Mouse (Mus musculus) neural tube, embryonic 13.5 days (tissue): ENCODE data around the gene Traf3ip1. TPM values are rescaled to one million over a fixed set of nuclear protein-coding genes. Genes with fewer than 3 reads are reported as not detected.

Experiments used
- ATAC-seq: fragments of 200-750 bp; cut with Nextera tagmentation; 2 replicates; pipeline ENCODE4 v1.8.0; 2017; ENCODE audit warnings: low read depth, mild to moderate bottlenecking, moderate TSS enrichment, moderate library complexity
- H3K27ac ChIP-seq: fragments of 300-500 bp; sonication (generic); replicated peaks from 2 replicates; pipeline ENCODE4 v1.5.1; 2015; ENCODE audit warnings: moderate library complexity, mild to moderate bottlenecking, inconsistent platforms
- H3K27me3 ChIP-seq: fragments of 300-500 bp; sonication (generic); 2 replicates; pipeline ENCODE4 v1.6.1; 2015; ENCODE audit warnings: mild to moderate bottlenecking, inconsistent platforms
- H3K36me3 ChIP-seq: fragments of 300-500 bp; sonication (generic); 2 replicates; pipeline ENCODE4 v1.6.1; 2015; ENCODE audit warnings: mild to moderate bottlenecking, inconsistent platforms
- H3K4me1 ChIP-seq: fragments of 300-500 bp; sonication (generic); replicated peaks from 2 replicates; pipeline ENCODE4 v1.6.1; 2015; ENCODE audit warnings: inconsistent platforms
- H3K4me2 ChIP-seq: fragments of 300-500 bp; sonication (generic); 2 replicates; pipeline ENCODE4 v1.6.1; 2015; ENCODE audit warnings: inconsistent platforms, mild to moderate bottlenecking, moderate library complexity
- H3K4me3 ChIP-seq: fragments of 300-500 bp; sonication (generic); 2 replicates; pipeline ENCODE4 v1.5.1; 2015; ENCODE audit warnings: mild to moderate bottlenecking, inconsistent platforms
- H3K9ac ChIP-seq: fragments of 300-500 bp; sonication (generic); 2 replicates; pipeline ENCODE4 v1.6.1; 2015; ENCODE audit warnings: moderate library complexity, mild to moderate bottlenecking, inconsistent platforms
- H3K9me3 ChIP-seq: fragments of 300-500 bp; sonication (generic); 2 replicates; pipeline ENCODE4 v1.6.1; 2016; ENCODE audit warnings: inconsistent platforms
- WGBS: fragments of 180-500 bp; shearing (Covaris S2); methylation state at CpG from one replicate; pipeline ENCODE4 v1.1.7; 2015; 5-methylcytosine and 5-hydroxymethylcytosine counted together
- polyA plus RNA-seq: library from polyadenylated mRNA; unstranded; fragments of >200 nt; fragmentation: Nextera tagmentation; extraction: Ambion mirVana; gene quantifications from 2 replicates; pipeline ENCODE4 v1.2.1, GENCODE M21; 2015

Gene Traf3ip1
- polyA plus RNA-seq, 1 experiment from 2014 or later = 9.2 TPM

DNA sequence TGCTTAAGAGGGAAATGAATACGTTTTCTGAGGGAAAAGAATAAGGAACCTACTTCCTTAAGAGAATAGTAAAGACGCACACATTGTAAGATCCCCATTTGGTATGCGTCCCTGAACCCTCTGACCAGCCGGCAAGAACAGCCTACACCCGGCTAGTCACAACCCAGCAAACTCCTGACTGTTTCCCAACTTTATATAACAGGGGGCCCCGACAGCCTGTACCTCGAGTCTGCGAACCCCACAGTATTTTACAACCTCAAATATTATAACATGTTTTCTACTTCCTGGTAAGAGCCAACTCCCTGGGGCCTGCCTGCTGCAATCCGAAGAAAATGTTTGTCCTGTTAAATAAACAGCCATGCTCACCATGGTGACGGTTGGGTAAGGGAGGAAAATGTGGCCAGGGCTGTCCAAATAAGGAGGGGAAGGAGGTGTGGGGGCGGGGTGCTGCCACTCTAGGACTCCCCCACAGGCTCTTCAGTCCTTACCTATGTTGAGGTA lies 38.1 kb upstream of the Traf3ip1 start:
- ATAC-seq = no peak
- peak overlapping the region; percentile 81 for H3K4me2 ChIP-seq
- H3K4me3 ChIP-seq = no peak overlapping the region
- no peaks in the 10 kb centered on the region for H3K36me3 ChIP-seq
- peak overlapping the region; percentile 34; the same call in 1 of the 2 replicates for H3K9ac ChIP-seq
- H3K27ac ChIP-seq = peak overlapping the region; percentile 76
- no peaks in the 10 kb centered on the region for H3K27me3 ChIP-seq
- no peaks in the 10 kb centered on the region for H3K9me3 ChIP-seq
- 23% methylated on average over 11 of the region's 11 CpGs for WGBS
- H3K4me1 ChIP-seq = peaks cover 50% of the 10 kb centered on the region

DNA sequence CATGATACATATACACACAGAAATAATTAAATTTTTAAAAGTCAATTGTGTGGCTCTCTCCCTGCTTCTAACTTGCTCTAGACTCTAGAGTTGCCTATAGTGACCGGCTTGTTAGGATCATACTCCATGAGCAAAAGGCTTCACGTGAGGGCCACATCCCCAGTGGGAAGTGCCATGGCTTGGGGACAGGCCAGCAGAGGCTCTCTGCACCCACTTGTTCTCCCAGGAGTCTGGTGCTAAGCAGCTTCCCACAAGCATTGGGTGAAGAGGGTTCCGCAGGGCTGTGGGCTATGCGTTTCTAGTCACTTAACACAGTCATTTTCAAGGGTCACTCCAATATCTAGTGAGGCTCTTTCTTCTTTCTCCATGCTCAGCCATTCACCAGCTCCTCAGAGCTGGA lies 37.3 kb upstream of the Traf3ip1 start:
- H3K4me1 ChIP-seq = peaks cover 50% of the 10 kb centered on the region
- 0 out of 2 replicates have a peak overlapping the region, but pooled peaks have one; percentile 42 for H3K27ac ChIP-seq
- no peaks in the 10 kb centered on the region for H3K36me3 ChIP-seq
- WGBS = 96% methylated on average over 4 of the region's 4 CpGs
- no peaks in the 10 kb centered on the region for H3K27me3 ChIP-seq
- H3K4me3 ChIP-seq = no peak overlapping the region
- H3K4me2 ChIP-seq = peak overlapping the region; percentile 81
- H3K9me3 ChIP-seq = no peaks in the 10 kb centered on the region
- ATAC-seq = no peak
- H3K9ac ChIP-seq = no peak overlapping the region

GRCm38 (mm10) chr1:91457698-91458097 lies 36.7 kb upstream of the Traf3ip1 start:
- no peaks in the 10 kb centered on the region for H3K36me3 ChIP-seq
- no peak overlapping the region for H3K4me3 ChIP-seq
- H3K9ac ChIP-seq = no peak overlapping the region
- no peaks in the 10 kb centered on the region for H3K27me3 ChIP-seq
- H3K4me2 ChIP-seq = peak overlapping the region; percentile 81
- 57% methylated on average over 5 of the region's 5 CpGs for WGBS
- no peaks in the 10 kb centered on the region for H3K9me3 ChIP-seq
- H3K27ac ChIP-seq = no peak overlapping the region
- H3K4me1 ChIP-seq = peaks cover 50% of the 10 kb centered on the region
- ATAC-seq = no peak

- Histone ChIP-seq H3K9me3 (no peaks in the 10 kb centered on the region), H3K27ac (peak overlapping the region; percentile 57), H3K36me3 (no peaks in the 10 kb centered on the region), H3K27me3 (no peaks in the 10 kb centered on the region), H3K4me1 (peaks cover 50% of the 10 kb centered on the region), H3K9ac (peak overlapping the region; percentile 71), H3K4me3 (peak overlapping the region; percentile 67), H3K4me2 (peak overlapping the region; percentile 81)
- WGBS = 20% methylated on average over 8 of the region's 8 CpGs
- ATAC-seq = peak; percentile 7
Measured at GRCm38 (mm10) chr1:91458223-91458861, 36.1 kb upstream of the Traf3ip1 start.

GRCm38 (mm10) chr1:91459059-91459809 lies 35.2 kb upstream of the Traf3ip1 start, which contains the start of gene Per2:
TSS of gene Per2 (minus strand) at chr1:91459324.
- Histone ChIP-seq H3K27me3 (no peaks in the 10 kb centered on the region), H3K4me3 (peak within 1 kb of the TSS; percentile 67), H3K4me2 (peak within 1 kb of the TSS; percentile 81), H3K36me3 (no peaks in the 10 kb centered on the region), H3K9ac (peak within 1 kb of the TSS; percentile 71), H3K4me1 (peaks cover 50% of the 10 kb centered on the region), H3K9me3 (no peaks in the 10 kb centered on the region), H3K27ac (peak within 1 kb of the TSS; percentile 78)
- peak; percentile 97 for ATAC-seq
- WGBS = under 1% methylated on average over 91 of the region's 91 CpGs

- ATAC-seq = no peak
- Histone ChIP-seq H3K27ac (peak overlapping the region; percentile 78), H3K36me3 (no peaks in the 10 kb centered on the region), H3K27me3 (no peaks in the 10 kb centered on the region), H3K4me2 (peak overlapping the region; percentile 81), H3K4me3 (peak overlapping the region; percentile 67), H3K4me1 (peaks cover 52% of the 10 kb centered on the region), H3K9me3 (no peaks in the 10 kb centered on the region), H3K9ac (peak overlapping the region; percentile 71)
- WGBS = 43% methylated on average over 7 of the region's 7 CpGs
Measured at GRCm38 (mm10) chr1:91460069-91460468, 34.4 kb upstream of the Traf3ip1 start.

DNA sequence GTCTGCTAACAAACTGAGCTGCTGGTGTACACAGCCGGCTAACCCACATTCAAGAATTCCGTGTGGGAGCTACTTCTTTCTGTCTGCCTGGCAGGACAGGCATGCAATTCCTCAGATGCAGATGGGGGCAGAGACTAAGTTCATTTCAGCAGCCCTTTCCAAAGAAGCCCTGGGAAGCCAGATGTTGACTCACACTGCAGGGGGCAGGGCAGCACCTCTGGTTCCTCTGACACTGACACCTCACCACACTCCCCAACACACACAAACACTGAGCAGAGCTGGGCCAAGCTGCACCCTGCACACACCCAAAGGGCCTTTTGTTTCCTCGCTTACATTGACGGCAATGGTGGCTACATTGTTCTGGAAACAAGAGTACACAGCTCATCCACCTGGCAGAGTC lies 33.9 kb upstream of the Traf3ip1 start:
- H3K9me3 ChIP-seq = no peaks in the 10 kb centered on the region
- no peak overlapping the region for H3K4me2 ChIP-seq
- no peaks in the 10 kb centered on the region for H3K36me3 ChIP-seq
- WGBS = 54% methylated on average over 4 of the region's 4 CpGs
- no peak for ATAC-seq
- no peak overlapping the region for H3K27ac ChIP-seq
- H3K4me1 ChIP-seq = peaks cover 47% of the 10 kb centered on the region
- no peak overlapping the region for H3K4me3 ChIP-seq
- H3K9ac ChIP-seq = no peak overlapping the region
- no peaks in the 10 kb centered on the region for H3K27me3 ChIP-seq

DNA sequence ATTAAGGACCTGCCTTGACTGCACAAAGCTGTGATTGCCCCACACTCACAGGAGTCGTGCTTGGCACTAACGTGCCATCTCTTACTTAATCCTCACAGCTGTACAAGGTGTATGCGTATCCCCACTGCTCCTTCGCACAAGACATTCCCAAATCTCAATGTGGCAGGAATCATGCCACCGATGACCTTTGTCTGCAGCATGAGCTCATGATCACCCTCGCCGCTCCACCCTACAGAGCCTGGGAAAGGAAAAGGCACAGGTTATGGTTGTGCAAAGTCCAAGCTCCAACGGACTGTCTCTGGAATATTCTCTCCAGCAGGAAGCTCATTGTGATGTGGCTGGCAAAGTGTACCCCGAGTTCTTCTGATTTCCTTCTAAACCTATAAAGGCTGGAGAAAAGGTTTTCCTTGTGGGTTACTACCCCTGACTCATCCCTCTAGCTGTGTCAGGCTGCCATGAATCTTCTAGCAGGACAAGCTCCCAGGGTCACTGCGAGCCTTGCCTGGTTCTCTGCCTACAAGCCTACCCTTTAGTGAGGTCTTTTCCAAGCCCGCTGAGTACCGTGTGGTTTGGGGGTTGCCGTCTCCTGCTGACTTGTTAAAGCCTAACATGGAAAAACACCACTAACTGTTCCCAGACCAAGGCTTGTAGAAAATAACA lies 31.0 kb upstream of the Traf3ip1 start:
- Histone ChIP-seq H3K4me3 (no peak overlapping the region), H3K36me3 (no peaks in the 10 kb centered on the region), H3K9me3 (no peaks in the 10 kb centered on the region), H3K4me2 (no peak overlapping the region), H3K27ac (no peak overlapping the region), H3K27me3 (no peaks in the 10 kb centered on the region), H3K4me1 (peaks cover 18% of the 10 kb centered on the region), H3K9ac (no peak overlapping the region)
- ATAC-seq = no peak
- WGBS = 89% methylated on average over 13 of the region's 13 CpGs

GRCm38 (mm10) chr1:91464436-91464835 lies 30.0 kb upstream of the Traf3ip1 start:
- no peaks in the 10 kb centered on the region for H3K27me3 ChIP-seq
- no peak for ATAC-seq
- no peak overlapping the region for H3K9ac ChIP-seq
- no peak overlapping the region for H3K4me2 ChIP-seq
- 49% methylated on average over 5 of the region's 5 CpGs for WGBS
- H3K4me1 ChIP-seq = peaks cover 15% of the 10 kb centered on the region
- no peaks in the 10 kb centered on the region for H3K9me3 ChIP-seq
- no peaks in the 10 kb centered on the region for H3K36me3 ChIP-seq
- no peak overlapping the region for H3K4me3 ChIP-seq
- H3K27ac ChIP-seq = no peak overlapping the region

DNA sequence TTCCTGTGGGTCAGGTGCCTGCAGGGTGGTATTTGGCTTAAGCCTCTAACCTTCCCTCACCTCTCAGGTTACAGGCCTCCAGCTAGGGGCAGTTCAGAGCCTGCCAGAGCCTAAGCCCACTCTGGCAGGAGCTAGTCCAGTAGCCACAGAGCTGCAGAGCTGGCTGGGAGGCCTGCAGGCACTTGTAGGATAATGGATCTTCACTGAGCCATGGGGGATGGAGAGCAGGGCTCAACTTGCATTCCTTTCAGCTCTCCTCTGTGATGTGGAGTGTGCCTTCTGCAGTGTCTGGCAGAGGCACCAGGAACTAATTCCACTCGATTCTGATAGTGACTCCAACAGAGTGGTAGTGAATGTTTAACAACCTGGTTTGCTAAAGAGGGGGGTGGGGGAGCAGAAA lies 29.2 kb upstream of the Traf3ip1 start:
- no peak for ATAC-seq
- Histone ChIP-seq H3K9me3 (no peaks in the 10 kb centered on the region), H3K27ac (no peak overlapping the region), H3K36me3 (no peaks in the 10 kb centered on the region), H3K4me3 (no peak overlapping the region), H3K4me2 (no peak overlapping the region), H3K27me3 (no peaks in the 10 kb centered on the region), H3K9ac (no peak overlapping the region), H3K4me1 (peaks cover 7% of the 10 kb centered on the region)
- WGBS = 6% methylated on average over 1 of the region's 1 CpGs

DNA sequence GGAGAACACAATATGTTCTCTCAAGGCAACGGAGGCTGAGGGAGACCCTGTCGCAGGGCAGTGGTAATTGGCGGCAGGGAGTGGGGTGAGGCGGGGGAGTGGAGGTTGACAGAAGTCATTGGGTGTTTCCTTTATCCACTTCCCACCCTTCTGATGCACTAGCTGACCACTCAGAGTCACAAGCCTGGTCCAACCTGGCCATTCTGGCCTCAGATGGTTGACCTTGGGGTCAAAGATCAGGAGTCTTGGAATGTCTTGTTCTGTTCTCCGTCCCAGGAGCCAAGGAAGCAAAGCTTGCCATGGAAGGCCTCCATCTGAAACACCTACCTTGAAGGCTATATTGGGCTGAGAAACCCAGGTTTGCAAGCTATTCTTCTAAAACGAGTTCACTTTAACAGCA lies 28.3 kb upstream of the Traf3ip1 start:
- Histone ChIP-seq H3K9ac (no peak overlapping the region), H3K9me3 (no peaks in the 10 kb centered on the region), H3K36me3 (no peaks in the 10 kb centered on the region), H3K27ac (no peak overlapping the region), H3K4me1 (0 out of 2 replicates have a peak, but pooled peaks cover 5% of the 10 kb centered on the region), H3K27me3 (no peaks in the 10 kb centered on the region), H3K4me3 (no peak overlapping the region), H3K4me2 (no peak overlapping the region)
- WGBS = 88% methylated on average over 6 of the region's 6 CpGs
- no peak for ATAC-seq

DNA sequence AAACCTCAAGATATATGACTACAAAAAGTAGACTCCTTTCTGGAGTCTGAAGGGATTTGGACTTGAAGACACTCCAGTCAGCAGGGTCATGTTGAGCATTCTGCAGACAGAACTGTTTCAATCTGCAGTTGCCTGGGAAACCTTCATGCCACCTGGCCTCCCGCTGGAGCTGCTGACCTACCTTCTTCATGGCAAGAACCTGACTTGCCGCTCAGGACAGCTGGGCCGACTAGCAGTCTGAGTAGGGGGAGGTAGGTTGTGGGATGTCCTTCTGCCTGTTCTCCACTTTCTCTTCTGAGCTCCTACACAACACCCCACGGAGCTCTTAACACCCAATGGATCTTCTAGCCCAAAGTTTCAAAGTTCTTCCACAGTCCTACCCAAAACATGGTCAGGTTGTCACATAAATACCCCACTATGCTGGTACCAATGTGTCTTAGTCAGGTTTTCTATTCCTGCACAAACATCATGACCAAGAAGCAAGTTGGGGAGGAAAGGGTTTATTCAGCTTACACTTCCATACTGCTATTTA lies 24.5 kb upstream of the Traf3ip1 start:
- no peaks in the 10 kb centered on the region for H3K36me3 ChIP-seq
- 71% methylated on average over 4 of the region's 4 CpGs for WGBS
- no peak overlapping the region for H3K27ac ChIP-seq
- no peak overlapping the region for H3K4me3 ChIP-seq
- no peaks in the 10 kb centered on the region for H3K27me3 ChIP-seq
- H3K9me3 ChIP-seq = no peaks in the 10 kb centered on the region
- ATAC-seq = no peak
- H3K4me2 ChIP-seq = no peak overlapping the region
- no peaks in the 10 kb centered on the region for H3K4me1 ChIP-seq
- no peak overlapping the region for H3K9ac ChIP-seq
